Mouse (Mus musculus) heart, embryonic 14.5 days (tissue): ENCODE measurements around the gene Shld1. TPM values are rescaled to one million over a fixed set of nuclear protein-coding genes. Genes with fewer than 3 reads are reported as not detected.

Source experiments
- ATAC-seq: fragments of 200-750 bp; cut with Nextera tagmentation; 2 replicates; pipeline ENCODE4 v1.8.0; 2017; ENCODE audit warnings: low read depth, moderate TSS enrichment; ENCODE audit not compliant: insufficient number of reproducible peaks, insufficient read depth, low FRiP score
- H3K27ac ChIP-seq, 2 experiments: fragments of 200-500 bp in 1 of 2; fragments of 300-500 bp in 1 of 2; sonication (generic) in 1 of 2; replicated peaks in 1 of 2; 2 replicates each; pipeline ENCODE4 v1.5.1; 2012 to 2014; ENCODE audit warnings: low read depth in 2 of 2, low read length in 2 of 2, control low read depth in 1 of 2, mild to moderate bottlenecking in 1 of 2, mixed read lengths in 1 of 2; ENCODE audit not compliant: control insufficient read depth in 1 of 2, insufficient read depth in 1 of 2
- H3K27me3 ChIP-seq: fragments of 300-500 bp; sonication (generic); 2 replicates; pipeline ENCODE4 v1.6.1; 2014; ENCODE audit warnings: mild to moderate bottlenecking, low read length, control low read depth; ENCODE audit not compliant: control insufficient read depth, insufficient read depth
- H3K36me3 ChIP-seq: fragments of 300-500 bp; sonication (generic); 2 replicates; pipeline ENCODE4 v1.6.1; 2014; ENCODE audit warnings: mild to moderate bottlenecking, control low read depth, low read length, mixed read lengths; ENCODE audit not compliant: control insufficient read depth, insufficient read depth
- H3K4me1 ChIP-seq, 2 experiments: fragments of 200-500 bp in 1 of 2; fragments of 300-500 bp in 1 of 2; sonication (generic) in 1 of 2; 2 replicates each; pipeline ENCODE4 v1.6.1; 2012 to 2014; ENCODE audit warnings: low read length in 2 of 2, control low read depth in 1 of 2, mixed read lengths in 1 of 2; ENCODE audit not compliant: control insufficient read depth in 2 of 2, insufficient read depth in 2 of 2
- H3K4me2 ChIP-seq: fragments of 300-500 bp; sonication (generic); 2 replicates; pipeline ENCODE4 v1.6.1; 2014; ENCODE audit warnings: mild to moderate bottlenecking, low read length
- H3K4me3 ChIP-seq, 2 experiments: fragments of 200-500 bp in 1 of 2; fragments of 300-500 bp in 1 of 2; sonication (generic) in 1 of 2; 2 replicates each; pipeline ENCODE4 v1.5.1; 2012 to 2014; ENCODE audit warnings: low read length in 2 of 2, mild to moderate bottlenecking in 2 of 2, control low read depth in 1 of 2, low read depth in 1 of 2, moderate library complexity in 1 of 2; ENCODE audit not compliant: control insufficient read depth in 1 of 2, insufficient read depth in 1 of 2
- H3K9ac ChIP-seq: fragments of 300-500 bp; sonication (generic); 2 replicates; pipeline ENCODE4 v1.6.1; 2014; ENCODE audit warnings: mild to moderate bottlenecking, low read length
- H3K9me3 ChIP-seq: fragments of 300-500 bp; sonication (generic); 2 replicates; pipeline ENCODE4 v1.6.1; 2016; ENCODE audit warnings: low read length, control low read depth; ENCODE audit not compliant: control insufficient read depth
- WGBS: fragments of 180-500 bp; shearing (Covaris S2); extraction: QIAGEN DNeasy Blood & Tissue Kit; methylation state at CpG from one replicate; pipeline ENCODE4 v1.1.7; 2014; 5-methylcytosine and 5-hydroxymethylcytosine counted together
- polyA plus RNA-seq: library from polyadenylated mRNA; unstranded; fragments of >200 nt; fragmentation: Nextera tagmentation; extraction: Ambion mirVana; gene quantifications from 2 replicates; pipeline ENCODE4 v1.2.1, GENCODE M21; 2014

Shld1 gene
- polyA plus RNA-seq, 1 experiment from 2014 or later = 13.3 TPM

- no peaks in the 10 kb centered on the region for H3K27me3 ChIP-seq
- H3K9me3 ChIP-seq = 0 out of 2 replicates have a peak, but pooled peaks cover 3% of the 10 kb centered on the region
- H3K36me3 ChIP-seq = no peaks in the 10 kb centered on the region
- no peak overlapping the region for H3K4me3 ChIP-seq
- no peak overlapping the region for H3K27ac ChIP-seq
- 89% methylated on average over 3 of the region's 3 CpGs for whole genome bisulfite sequencing
- no peak overlapping the region for H3K9ac ChIP-seq
- no peak overlapping the region for H3K4me2 ChIP-seq
- no peak for ATAC-seq
- H3K4me1 ChIP-seq = no peaks in the 10 kb centered on the region
Observed at GRCm38 (mm10) chr2:132672121-132672520, 14.6 kb upstream of the Shld1 start.

- H3K4me1 ChIP-seq = no peaks in the 10 kb centered on the region
- H3K9ac ChIP-seq = no peak overlapping the region
- no peak overlapping the region for H3K27ac ChIP-seq
- no peak overlapping the region for H3K4me2 ChIP-seq
- no peak for ATAC-seq
- H3K36me3 ChIP-seq = no peaks in the 10 kb centered on the region
- 63% methylated on average over 4 of the region's 4 CpGs for WGBS
- no peaks in the 10 kb centered on the region for H3K27me3 ChIP-seq
- no peak overlapping the region for H3K4me3 ChIP-seq
- H3K9me3 ChIP-seq = 0 out of 2 replicates have a peak, but pooled peaks cover 3% of the 10 kb centered on the region
Observed at GRCm38 (mm10) chr2:132676111-132676510, 10.6 kb upstream of the Shld1 start.

GRCm38 (mm10) chr2:132685001-132685400 lies 1.7 kb upstream of the Shld1 start:
- Histone ChIP-seq H3K4me2 (no peak overlapping the region), H3K9me3 (no peaks in the 10 kb centered on the region), H3K4me3 (no peak overlapping the region), H3K4me1 (peaks cover 6 to 17% of the 10 kb centered on the region in 2 experiments; a peak in 2 of 4 replicates), H3K36me3 (no peaks in the 10 kb centered on the region), H3K27me3 (no peaks in the 10 kb centered on the region), H3K9ac (no peak overlapping the region), H3K27ac (no peak overlapping the region)
- ATAC-seq = no peak

GRCm38 (mm10) chr2:132688611-132689021 lies 1.9 kb downstream of the Shld1 start:
- H3K9me3 ChIP-seq = no peaks in the 10 kb centered on the region
- no peak for ATAC-seq

GRCm38 (mm10) chr2:132689188-132689568 lies 2.4 kb downstream of the Shld1 start:
- H3K4me2 ChIP-seq = no peak overlapping the region
- WGBS = 73% methylated on average over 4 of the region's 4 CpGs
- H3K4me3 ChIP-seq = no peak overlapping the region
- H3K4me1 ChIP-seq = peaks cover 6 to 17% of the 10 kb centered on the region in 2 experiments; a peak in 2 of 4 replicates
- no peak overlapping the region for H3K9ac ChIP-seq
- no peak for ATAC-seq
- H3K36me3 ChIP-seq = no peaks in the 10 kb centered on the region; the same call in 1 of the 2 replicates
- no peak overlapping the region for H3K27ac ChIP-seq
- no peaks in the 10 kb centered on the region for H3K9me3 ChIP-seq
- H3K27me3 ChIP-seq = no peaks in the 10 kb centered on the region

More at GRCm38 (mm10) chr2:132688611-132689021, 1.9 kb downstream of the Shld1 start:
- Histone ChIP-seq H3K27ac (peak overlapping the region in 1 of 2 experiments; percentile 14; a peak in 1 of 4 replicates), H3K36me3 (no peaks in the 10 kb centered on the region; the same call in 1 of the 2 replicates), H3K4me3 (no peak overlapping the region), H3K4me2 (no peak overlapping the region), H3K27me3 (no peaks in the 10 kb centered on the region), H3K9ac (no peak overlapping the region), H3K4me1 (peaks cover 6 to 17% of the 10 kb centered on the region in 2 experiments; a peak in 2 of 4 replicates)
- WGBS = 62% methylated on average over 7 of the region's 7 CpGs

- 43% methylated on average over 15 of the region's 15 CpGs for WGBS
- no peak for ATAC-seq
- no peak overlapping the region; a peak in 1 of 4 replicates for H3K27ac ChIP-seq
Observed at GRCm38 (mm10) chr2:132689569-132690231, 3.0 kb downstream of the Shld1 start.

GRCm38 (mm10) chr2:132691731-132692130 lies 5.0 kb downstream of the Shld1 start:
- H3K4me1 ChIP-seq = peaks cover 10 to 22% of the 10 kb centered on the region in 2 experiments; a peak in 2 of 4 replicates
- H3K9ac ChIP-seq = no peak overlapping the region
- 45% methylated on average over 7 of the region's 7 CpGs for WGBS
- ATAC-seq = no peak
- H3K4me3 ChIP-seq = no peak overlapping the region
- no peak overlapping the region for H3K4me2 ChIP-seq
- no peak overlapping the region for H3K27ac ChIP-seq
- no peaks in the 10 kb centered on the region for H3K27me3 ChIP-seq
- no peaks in the 10 kb centered on the region for H3K9me3 ChIP-seq
- H3K36me3 ChIP-seq = no peaks in the 10 kb centered on the region; the same call in 1 of the 2 replicates

More at GRCm38 (mm10) chr2:132689569-132690231, 3.0 kb downstream of the Shld1 start:
- Histone ChIP-seq H3K4me1 (peaks cover 6 to 17% of the 10 kb centered on the region in 2 experiments; a peak in 2 of 4 replicates), H3K4me3 (no peak overlapping the region), H3K27me3 (no peaks in the 10 kb centered on the region), H3K4me2 (no peak overlapping the region), H3K9ac (no peak overlapping the region), H3K36me3 (no peaks in the 10 kb centered on the region; the same call in 1 of the 2 replicates), H3K9me3 (no peaks in the 10 kb centered on the region)
